Mouse (Mus musculus): ENCODE data around the gene Rbm44. TPM values are rescaled to one million over a fixed set of nuclear protein-coding genes. Genes with fewer than 3 reads are reported as not detected.
A peak's percentile ranks its signal among the peaks of the same experiment; 100 is the strongest.

Rbm44 gene
- total RNA-seq (2021): under 1 TPM in 1 of 2 experiments, not detected in 1; 0.10 TPM

DNA sequence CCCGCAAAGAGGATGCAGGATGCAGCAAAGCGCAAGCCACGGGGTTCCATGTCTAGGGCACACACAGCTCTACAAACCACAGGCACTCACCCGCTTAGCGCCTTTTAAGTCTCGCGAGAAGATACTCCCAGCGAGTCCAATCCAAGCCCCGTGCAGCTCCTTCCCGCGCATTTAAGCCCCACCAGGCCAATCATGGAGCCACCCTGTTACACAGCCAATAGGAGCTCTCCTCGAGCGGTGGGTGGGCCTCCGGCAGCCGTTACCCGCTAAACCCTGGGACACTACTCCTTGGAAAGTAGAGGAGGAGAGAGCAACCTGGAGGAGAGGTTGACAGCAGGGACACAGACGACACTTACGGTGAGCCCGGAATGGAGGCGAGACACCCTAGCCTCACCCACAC lies at the start of gene Rbm44:
TSS of gene Rbm44 (plus strand) at position 277 of the 400 bp plus-strand sequence.
- no peak for DNase-seq (ENCODE audit: low spot score)
- intact Hi-C loops (cut with DNase I): no loop called here

DNA sequence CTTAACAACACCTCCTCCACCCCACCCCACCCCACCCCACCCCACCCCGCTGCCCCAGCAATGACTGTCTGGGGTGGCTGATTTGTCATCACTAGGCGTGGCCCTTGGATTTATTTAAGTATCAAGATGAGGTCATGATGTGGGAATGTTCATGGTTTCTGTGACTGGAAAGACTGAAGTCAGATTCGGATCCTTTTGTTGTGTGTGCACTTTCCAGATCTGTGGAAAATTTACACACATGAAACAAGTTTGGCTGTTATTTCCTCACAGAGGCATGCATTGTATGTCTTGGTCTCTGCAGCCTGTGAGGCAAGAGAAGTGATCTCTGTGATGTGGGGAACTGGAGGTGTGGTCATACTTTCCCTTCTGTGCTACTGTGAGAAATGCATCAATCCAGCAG lies 49.6 kb upstream of the Rbm44 start:
- no peak for DNase-seq (ENCODE audit: low spot score)
- intact Hi-C loops (cut with DNase I): no loop called here

DNA sequence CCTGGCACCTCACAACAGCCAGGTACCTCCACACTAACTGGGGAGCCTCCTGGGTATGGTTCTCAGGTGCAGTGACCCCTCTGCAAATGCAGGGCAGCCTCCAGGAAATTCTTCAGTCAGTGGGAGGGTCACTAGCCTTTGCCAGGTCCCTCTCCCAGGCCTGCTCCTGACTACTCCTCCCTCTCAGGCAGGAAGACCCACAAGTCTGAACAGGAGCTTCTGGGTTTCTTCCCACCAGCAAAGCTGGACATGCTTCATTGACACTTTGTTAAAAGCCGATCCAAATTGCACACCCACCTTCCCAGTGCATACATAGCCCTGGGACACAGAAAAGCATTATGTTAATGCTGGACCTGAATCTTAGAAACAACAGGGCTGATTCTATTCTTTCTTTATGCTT lies 49.0 kb upstream of the Rbm44 start:
- intact Hi-C loops (cut with DNase I): no loop called here
- DNase-seq (ENCODE audit: low spot score): no peak

DNA sequence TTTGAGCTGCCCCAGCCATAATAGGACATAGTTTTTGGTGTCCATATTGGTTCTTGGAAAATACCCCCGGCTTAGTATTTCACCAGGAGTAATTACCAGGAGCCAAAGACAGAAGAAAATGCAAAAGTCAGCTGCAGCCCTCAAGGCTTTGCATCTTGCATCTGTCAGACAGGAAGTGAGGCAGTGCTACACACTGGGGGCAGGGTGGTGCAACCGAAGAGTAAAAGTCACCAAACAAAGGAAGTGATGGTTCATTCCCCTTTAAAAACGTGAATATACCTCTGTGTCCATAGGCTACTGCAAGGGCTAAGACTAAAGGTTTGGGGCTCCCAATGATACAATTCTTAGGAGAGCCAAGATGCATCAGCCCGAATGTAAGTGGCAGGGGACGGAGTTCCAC lies 48.4 kb upstream of the Rbm44 start:
- intact Hi-C loops (cut with DNase I): no loop called here
- no peak for DNase-seq (ENCODE audit: low spot score)

DNA sequence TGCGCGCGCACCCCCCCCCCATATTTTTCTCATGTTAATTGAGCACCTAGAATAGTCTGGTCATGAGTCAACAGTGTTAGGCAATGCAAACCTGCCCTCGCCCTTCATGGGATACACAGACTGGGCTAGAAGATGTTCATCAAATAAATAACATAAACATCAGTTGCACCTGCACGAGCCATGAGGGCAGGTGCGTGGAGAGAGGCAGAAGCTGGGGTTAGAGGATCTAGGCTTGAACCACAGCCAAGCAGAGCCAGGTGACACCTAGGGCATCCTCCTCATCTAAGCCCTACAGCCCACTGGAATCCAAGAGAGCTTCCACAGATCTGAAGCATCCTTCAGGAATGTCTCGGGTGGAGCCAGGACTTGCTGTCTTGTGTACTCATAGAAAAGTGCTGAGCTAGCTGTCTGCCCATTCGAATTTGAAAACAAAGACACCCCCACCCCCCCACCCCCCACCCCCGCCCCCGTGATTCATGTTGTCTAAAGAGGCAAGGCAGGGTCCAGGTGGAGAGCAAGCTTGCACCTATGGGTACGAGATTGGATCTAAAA lies 47.5 kb upstream of the Rbm44 start:
- intact Hi-C loops (cut with DNase I): no loop called here

DNA sequence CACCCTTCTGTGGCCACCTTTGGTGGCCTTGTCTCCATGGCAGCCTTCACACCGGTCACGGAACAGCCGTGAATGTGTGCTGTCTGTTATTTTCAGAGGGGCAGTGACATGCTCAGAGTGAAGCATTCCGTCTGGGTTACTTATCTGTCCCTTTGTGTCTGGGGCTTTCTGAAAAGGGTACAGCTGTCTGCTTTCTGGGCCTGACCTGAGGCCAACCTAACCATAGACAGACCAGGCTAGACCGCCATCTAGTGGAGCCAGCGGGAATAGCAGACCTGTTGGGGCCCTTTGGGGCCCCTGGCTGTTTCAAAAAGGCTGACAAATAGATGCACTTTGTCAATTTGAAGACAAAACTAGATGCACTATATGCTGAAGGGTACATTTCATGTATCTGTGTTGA lies 46.0 kb upstream of the Rbm44 start:
- peak; percentile 59 for DNase-seq (ENCODE audit: low spot score)
- intact Hi-C loops (cut with DNase I): loop anchor here (1.0 kb wide), 1 partner anchor 126 kb away; no protein-coding TSS in a partner anchor

More for the DNA sequence above, 47.5 kb upstream of the Rbm44 start:
- no peak for DNase-seq (ENCODE audit: low spot score)

DNA sequence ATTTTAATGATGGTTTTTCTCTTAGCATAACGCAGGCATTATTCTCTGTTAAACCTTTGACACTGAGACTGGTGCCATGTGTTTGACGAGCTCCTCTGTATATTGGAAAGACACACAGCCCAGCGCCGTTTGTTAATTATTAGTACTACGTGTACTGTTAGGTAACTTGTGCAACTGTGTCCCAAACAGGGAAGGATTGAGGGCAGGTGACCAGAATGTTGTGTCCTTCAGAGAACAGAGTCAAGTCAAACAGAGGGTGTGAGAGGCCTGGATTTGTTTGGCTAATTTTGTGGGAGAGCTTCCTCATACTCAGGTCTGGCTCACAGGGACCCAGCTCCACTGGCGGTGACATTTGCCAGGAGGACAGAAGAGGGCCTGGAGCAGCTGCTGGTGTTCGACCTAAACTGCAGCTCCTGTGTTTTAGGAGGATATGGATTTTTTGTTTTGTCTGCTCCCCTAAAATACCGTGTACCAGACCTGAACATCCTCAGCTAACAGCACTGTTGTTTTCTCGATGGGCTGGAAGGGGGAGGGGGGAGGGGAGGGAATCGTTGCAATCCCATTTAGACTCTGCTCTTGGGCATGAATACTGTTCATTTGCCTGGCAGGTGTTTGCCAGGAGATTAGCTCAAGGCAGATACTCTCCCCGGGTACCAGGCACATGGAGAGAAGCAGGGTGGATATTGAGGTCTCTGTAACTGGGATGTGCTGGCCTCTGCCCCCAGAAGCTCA lies 43.0 kb upstream of the Rbm44 start:
- intact Hi-C loops (cut with DNase I): loop anchor here (2.0 kb wide), 1 partner anchor 61 kb away; no protein-coding TSS in a partner anchor
- no peak for DNase-seq (ENCODE audit: low spot score)

DNA sequence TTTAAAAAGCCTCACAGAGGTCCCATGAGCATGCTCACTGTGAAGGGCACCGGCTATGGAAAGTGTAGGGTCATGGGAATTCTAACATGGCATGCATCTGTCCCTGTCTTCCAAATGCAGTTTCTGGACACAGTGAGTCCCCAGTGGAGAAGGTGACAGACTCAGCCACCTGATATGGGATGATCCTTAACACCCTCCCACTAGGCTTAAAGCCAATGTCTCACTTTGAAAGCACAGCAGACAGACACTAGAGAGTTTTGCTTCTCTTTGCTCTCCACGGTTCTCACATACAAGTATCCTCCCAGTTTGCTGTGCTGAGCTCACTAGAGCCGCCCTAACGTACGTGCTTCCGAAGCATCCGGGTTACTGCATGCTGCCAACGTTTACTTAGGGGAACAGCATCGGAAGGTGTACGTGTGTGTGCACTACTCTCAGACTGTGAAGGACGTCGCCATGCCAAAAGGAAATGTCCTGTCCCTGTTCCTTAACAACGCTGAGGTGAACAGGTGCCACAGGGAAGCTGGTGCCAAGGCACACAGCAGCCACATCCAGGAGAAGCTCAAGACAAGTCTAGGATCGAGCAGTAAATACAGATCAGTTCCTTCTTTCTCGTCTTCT lies 41.4 kb upstream of the Rbm44 start:
- no peak for DNase-seq (ENCODE audit: low spot score)
- intact Hi-C loops (cut with DNase I): no loop called here

DNA sequence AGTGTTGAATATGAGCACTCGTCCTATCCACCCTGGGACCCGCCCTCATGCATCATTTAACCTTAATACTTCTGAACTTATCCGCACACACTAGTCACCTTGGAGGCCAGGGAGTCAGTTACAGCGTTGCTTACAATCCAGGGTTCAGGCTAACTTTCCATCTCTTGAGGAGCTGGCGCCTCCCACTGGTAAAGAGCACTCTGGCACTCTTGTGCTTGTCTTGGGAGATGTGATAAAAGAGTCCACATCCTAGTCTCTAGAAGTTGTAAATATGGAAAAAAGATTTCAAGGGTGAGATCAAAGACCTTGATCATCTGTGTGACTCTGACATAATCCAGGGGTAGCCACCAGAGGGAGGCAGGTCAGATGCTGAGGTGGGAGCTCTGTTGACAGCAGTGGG lies 37.3 kb upstream of the Rbm44 start:
- intact Hi-C loops (cut with DNase I): no loop called here

DNA sequence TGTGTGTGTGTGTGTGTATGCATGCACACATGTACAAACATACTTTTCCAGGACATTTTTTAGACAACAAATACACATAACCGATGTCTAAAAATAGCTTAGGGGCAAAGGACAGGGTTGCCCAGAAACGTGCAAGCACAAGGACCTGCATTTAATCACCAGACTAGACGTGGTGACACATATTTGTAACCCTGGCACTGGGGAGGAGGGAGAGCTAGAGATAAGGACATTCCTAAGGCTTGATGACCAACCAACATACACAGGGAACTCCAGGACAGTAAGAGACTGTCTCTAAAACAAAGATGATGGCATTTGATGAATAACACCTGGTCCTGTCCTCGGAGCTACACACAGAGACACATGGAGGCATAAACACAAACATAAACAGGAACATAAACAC lies 35.6 kb upstream of the Rbm44 start:
- intact Hi-C loops (cut with DNase I): no loop called here
- no peak for DNase-seq (ENCODE audit: low spot score)

More for the DNA sequence above, 37.3 kb upstream of the Rbm44 start:
- no peak for DNase-seq (ENCODE audit: low spot score)

DNA sequence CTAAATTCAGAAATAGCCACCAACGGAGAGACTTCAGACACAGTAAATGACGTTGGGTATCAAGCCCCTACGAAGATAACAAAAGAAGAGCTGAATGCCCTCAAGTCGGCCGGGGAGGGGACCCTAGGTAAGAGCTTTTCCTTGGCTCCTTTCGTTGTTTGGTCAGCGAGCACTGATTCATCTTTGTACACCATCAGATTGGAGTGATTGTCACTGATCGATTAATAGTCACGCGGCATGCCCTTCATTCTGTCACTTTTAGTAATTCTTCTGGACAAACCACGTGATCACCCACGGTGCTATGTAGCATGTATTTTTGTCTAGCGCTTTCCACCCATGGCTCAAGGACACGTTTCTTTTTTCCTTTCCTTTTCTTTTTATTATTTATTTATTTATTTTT lies 32.7 kb upstream of the Rbm44 start:
- intact Hi-C loops (cut with DNase I): loop anchor here (5.0 kb wide), 1 partner anchor 125 kb away; no protein-coding TSS in a partner anchor
- no peak for DNase-seq (ENCODE audit: low spot score)

DNA sequence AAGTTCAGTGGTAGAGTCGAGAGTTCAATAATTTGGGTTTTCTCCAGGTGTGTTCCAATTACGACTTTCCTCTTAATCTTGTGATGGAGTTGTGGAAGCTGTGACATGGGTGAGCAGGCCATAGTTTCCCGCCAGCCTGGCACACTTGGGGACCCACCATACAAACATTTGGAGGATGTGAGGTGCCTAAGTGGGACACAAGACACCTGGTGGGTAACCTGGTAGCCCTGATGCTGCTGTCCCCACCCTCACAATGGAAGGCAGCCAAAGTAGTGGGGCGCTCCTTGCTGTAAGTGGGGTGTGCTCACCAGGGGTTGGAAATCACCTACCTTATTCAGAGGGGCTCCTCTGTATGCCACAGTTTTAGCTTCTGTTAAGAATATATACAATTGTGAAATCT lies 32.3 kb upstream of the Rbm44 start:
- no peak for DNase-seq (ENCODE audit: low spot score)
- intact Hi-C loops (cut with DNase I): loop anchor here (5.0 kb wide), 1 partner anchor 125 kb away; no protein-coding TSS in a partner anchor

DNA sequence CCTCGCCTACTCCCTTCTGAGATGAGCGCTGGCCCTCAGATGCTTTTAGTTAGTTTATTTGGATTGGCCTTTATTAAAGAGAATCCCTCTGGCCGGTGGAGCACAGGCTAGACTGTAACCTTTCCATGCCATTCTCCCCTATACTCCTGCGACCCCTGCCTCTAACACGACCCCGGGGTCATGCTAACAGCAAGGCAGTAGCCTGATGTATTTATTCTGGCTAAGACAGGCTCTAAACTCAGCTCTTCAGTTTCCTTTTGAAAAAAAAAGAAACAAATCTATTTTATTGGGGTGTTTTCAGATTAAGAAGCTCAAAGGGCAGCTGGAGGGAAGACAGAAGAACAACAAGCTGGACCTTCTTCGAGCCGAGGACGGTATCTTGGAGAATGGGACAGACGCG lies 22.8 kb upstream of the Rbm44 start:
- intact Hi-C loops (cut with DNase I): no loop called here
- DNase-seq (ENCODE audit: low spot score): no peak

DNA sequence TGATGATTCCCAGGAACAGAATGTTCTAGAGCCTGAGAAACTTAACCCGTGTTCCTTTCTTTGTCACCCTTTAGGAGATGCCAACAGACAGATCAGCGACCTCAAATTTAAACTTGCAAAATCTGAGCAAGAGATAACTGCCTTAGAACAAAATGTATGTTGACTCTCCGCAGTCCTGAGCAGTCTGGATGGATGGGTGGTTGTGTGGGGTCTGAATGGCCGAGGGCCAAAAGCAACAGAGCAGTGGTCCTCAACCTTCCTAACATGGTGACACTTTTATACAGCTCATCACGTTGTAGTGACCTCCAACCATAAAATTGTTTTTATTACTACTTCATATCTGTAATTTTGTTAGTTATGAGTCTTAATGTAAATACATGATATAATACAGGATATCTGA lies 21.9 kb upstream of the Rbm44 start:
- intact Hi-C loops (cut with DNase I): no loop called here
- DNase-seq (ENCODE audit: low spot score): no peak

DNA sequence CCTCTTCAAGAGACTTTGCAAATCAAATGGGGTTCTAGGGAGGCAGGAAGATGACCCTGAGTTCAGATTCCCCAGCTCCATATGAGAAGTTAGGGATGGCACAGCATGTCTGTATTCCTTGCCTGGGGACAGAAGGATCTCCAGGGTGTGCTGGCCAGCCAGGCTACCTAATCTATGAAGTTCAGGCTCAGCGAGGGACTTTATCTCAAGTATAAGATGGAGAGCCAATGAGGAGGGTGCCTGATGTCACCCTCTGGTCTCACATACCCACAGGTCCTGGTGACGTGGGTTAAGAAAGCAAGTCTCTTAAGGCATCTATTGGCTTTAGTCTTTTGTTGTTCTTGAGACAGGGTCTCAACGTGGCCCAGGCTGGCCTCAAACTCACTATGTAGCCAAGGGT lies 21.4 kb upstream of the Rbm44 start:
- DNase-seq (ENCODE audit: low spot score): no peak
- intact Hi-C loops (cut with DNase I): no loop called here

DNA sequence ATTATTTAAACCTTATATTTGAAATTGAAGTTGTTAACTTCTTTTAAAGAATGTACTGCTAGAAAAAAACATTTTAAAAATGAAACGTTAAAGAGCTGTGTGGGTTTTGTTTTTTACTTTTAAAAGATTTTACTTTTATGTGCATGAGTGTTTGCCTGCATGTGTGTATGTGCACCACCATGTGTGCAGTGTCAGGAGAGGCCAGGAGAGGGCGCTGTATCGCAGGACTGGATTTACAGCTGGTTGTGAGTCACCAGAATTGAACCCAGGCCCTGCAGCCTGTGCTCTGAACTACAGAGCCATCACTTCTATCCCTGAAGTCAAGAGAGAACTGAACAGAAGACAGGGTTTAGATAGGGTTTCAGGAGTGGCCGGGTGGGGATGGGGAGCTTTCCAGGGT lies 16.0 kb upstream of the Rbm44 start:
- no peak for DNase-seq (ENCODE audit: low spot score)
- intact Hi-C loops (cut with DNase I): no loop called here

DNA sequence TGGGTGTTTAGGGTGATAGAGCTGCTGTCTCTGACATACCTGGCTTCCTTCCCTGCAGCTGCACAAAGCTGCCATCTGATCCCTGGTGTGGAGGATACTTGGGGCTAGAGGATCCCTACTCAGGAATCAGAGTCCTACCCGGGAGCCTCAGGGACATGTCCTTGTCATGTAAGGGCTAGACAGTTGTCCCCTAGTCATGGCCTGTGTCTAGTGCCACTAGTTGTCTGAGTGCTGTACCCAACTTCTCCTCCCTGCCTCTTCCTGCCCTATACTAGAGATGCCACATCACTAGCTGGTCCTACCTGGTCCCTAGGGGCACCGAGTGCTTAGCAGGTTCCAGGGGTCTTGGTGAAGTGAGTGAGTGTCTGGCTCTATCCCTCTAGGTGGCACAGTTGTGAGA lies 7.9 kb upstream of the Rbm44 start:
- DNase-seq (ENCODE audit: low spot score): no peak
- intact Hi-C loops (cut with DNase I): no loop called here

DNA sequence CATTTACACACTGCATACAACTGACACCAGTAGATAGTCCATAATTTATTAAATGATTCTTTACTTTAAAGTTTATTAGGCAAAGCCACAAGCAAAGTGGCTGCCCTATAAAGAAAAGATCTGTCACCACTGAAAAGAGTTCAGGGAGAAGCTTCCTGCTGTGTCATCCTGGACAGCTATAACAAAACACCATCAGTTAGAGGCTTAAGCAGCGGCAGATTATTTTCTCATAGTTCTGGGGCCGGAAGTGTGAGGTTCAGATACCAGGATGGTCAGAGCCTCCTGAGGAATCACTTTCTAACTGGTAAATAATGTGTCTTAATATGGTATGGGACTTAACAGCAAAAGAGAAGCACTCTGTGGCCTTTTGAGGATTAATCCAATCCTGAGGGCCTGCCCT lies 6.6 kb downstream of the Rbm44 start:
- intact Hi-C loops (cut with DNase I): no loop called here
- DNase-seq (ENCODE audit: low spot score): no peak

DNA sequence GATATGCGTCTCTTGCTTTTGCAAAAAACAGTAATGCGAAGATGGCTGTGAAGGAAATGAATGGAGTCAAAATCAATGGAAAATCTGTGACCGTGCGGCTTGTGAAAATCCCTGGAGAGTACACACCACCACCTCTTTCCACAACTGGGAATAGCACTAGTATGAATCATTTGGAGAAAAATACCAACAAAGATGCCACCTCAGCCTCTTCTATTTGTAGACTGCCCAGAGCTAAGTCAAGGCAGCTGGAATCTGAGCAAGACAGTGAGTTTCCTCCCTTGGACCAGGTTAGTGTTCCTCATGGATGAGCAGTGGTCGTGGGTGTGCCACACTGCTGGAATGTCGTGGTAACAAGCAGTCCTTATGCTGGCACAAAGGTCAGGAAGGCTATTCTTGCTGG lies 21.9 kb downstream of the Rbm44 start:
- intact Hi-C loops (cut with DNase I): no loop called here
- no peak for DNase-seq (ENCODE audit: low spot score)

DNA sequence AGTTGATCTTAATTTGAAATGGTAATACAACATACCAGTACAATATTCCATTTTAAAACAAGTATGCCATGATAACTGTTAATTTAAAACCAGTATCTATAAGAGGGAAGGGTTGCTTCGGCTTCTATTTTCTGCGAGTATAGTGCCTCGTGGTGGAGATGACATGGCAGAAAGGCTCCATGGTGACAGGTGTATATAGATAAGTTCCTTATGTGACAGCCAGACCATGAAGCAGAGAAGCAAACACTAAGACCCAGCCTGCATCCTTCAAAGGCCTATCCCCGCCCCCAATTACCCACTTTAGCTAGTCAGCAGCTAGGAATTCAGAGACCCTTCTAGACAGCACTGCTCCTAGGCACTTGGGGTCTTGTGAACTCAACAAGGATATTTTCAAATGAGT lies 24.3 kb downstream of the Rbm44 start:
- intact Hi-C loops (cut with DNase I): no loop called here

DNA sequence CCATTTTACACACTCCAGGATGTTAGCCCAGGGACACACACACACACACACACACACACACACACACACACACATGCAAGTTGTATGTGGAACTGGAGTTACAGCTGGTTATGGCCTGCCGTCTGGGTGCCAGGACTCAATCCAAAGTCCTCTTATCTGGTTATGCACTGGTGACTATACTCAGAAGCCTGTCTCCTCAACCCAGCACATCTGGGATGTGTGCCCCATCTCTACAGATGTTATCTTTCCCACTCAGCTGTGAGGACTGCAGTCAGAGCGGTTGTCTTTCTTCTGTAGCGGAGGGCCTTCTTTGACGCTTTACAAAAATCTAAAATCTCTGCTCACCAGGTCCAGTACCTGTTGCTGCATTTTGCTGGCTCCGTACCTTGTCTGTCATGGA lies 29.9 kb downstream of the Rbm44 start:
- DNase-seq (ENCODE audit: low spot score): no peak
- intact Hi-C loops (cut with DNase I): no loop called here

More for the DNA sequence above, 24.3 kb downstream of the Rbm44 start:
- no peak for DNase-seq (ENCODE audit: low spot score)

Data from heart, postnatal 25 days (tissue).